Mouse (Mus musculus) neural tube, embryonic 12.5 days (tissue): ENCODE data around the gene Pja2. TPM values are rescaled to one million over a fixed set of nuclear protein-coding genes. Genes with fewer than 3 reads are reported as not detected.

Source experiments
- ATAC-seq: fragments of 200-750 bp; cut with Nextera tagmentation; 2 replicates; pipeline ENCODE4 v1.8.0; 2017; ENCODE audit warnings: low read depth, mild to moderate bottlenecking, moderate TSS enrichment, moderate library complexity; ENCODE audit not compliant: low FRiP score
- H3K27ac ChIP-seq: fragments of 300-500 bp; sonication (generic); 2 replicates; pipeline ENCODE4 v1.5.1; 2016
- H3K27me3 ChIP-seq: fragments of 300-500 bp; sonication (generic); replicated peaks from 2 replicates; pipeline ENCODE4 v1.6.1; 2016; ENCODE audit warnings: mild to moderate bottlenecking
- H3K36me3 ChIP-seq: fragments of 300-500 bp; sonication (generic); 2 replicates; pipeline ENCODE4 v1.6.1; 2016; ENCODE audit warnings: mild to moderate bottlenecking
- H3K4me1 ChIP-seq: fragments of 300-500 bp; sonication (generic); 2 replicates; pipeline ENCODE4 v1.6.1; 2016
- H3K4me2 ChIP-seq: fragments of 300-500 bp; sonication (generic); replicated peaks from 2 replicates; pipeline ENCODE4 v1.6.1; 2016; ENCODE audit warnings: mild to moderate bottlenecking
- H3K4me3 ChIP-seq: fragments of 300-500 bp; sonication (generic); 2 replicates; pipeline ENCODE4 v1.5.1; 2016
- H3K9ac ChIP-seq: fragments of 300-500 bp; sonication (generic); 2 replicates; pipeline ENCODE4 v1.6.1; 2016; ENCODE audit warnings: mild to moderate bottlenecking
- H3K9me3 ChIP-seq: fragments of 300-500 bp; sonication (generic); 2 replicates; pipeline ENCODE4 v1.6.1; 2016; ENCODE audit warnings: mild to moderate bottlenecking
- WGBS: fragments of 180-500 bp; shearing (Covaris S2); methylation state at CpG from one replicate; pipeline ENCODE4 v1.1.7; 2016; 5-methylcytosine and 5-hydroxymethylcytosine counted together
- polyA plus RNA-seq: library from polyadenylated mRNA; unstranded; fragments of >200 nt; fragmentation: Nextera tagmentation; extraction: Ambion mirVana; gene quantifications from 2 replicates; pipeline ENCODE4 v1.2.1, GENCODE M21; 2016

The Pja2 gene
- 105 and 113 TPM in 2 replicates for polyA plus RNA-seq

DNA sequence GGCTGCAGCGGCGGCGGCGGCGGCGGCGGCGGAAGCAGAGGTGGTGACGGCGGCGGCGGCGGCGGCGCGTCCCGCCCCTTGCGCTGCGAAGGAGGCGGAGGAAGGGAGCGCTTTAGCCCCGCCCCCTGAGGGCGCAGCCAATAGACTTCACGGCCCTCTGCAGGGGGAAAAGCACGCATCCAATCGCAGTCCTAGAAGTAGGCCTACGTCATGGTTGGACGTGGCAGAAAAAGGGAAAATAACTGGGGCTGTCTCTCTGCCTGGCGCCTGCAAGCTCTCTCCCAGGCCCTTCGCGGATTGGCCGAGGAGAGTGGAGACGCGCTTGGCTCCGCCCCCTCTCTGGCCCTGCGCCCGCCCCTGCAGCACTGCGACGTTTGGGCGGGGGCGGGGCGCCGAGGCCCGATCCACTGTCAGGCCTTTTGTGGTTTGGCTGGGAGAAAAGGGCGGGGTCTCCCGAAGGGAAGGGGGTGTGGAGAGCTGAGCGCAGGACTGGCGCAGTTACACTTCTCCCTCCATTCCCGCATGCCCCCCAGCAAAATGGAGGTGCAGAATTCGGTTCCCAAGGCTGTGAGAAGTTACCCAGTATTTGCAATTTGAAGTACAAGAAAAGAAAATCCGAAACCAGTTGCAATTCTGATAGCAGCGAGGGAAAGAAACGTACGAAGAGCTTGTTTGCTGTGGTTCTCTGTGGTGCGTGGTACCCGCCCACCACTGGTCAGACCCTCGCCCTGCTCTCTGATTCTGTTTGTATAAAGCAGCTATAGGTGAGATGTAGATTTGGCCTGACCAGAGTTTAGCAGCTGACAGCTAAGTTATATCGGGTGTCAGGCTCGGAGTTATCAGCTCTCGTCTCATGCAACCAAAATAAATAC, at the start of gene Pja2:
Gene Pja2 (minus strand): TSS at position 19 of the 872 bp plus-strand sequence.
- Histone ChIP-seq H3K27ac (peak within 1 kb of the TSS; percentile 89), H3K36me3 (no peaks in the 10 kb centered on the region)
- peak; percentile 100 for ATAC-seq

DNA sequence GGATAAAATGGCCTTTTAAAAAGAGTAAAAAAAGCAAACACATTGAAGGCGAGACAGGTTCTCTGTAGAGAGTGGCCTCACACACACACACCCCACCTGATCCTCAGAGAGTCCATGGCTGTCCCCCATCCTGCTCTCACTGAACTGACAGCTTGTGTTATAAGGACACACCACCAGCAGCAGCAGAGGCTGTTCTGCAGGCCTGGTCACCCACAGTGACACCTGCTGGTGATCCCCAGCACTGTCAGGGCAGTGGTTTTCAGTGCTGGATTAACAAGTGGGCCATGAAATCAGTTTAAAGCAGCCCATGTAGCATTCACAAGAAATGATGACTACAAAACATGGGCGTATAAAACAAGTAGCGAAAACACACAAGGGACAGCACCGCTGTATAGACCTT, 43.6 kb upstream of the Pja2 start:
- Histone ChIP-seq H3K9ac (no peak overlapping the region), H3K4me2 (no peak overlapping the region), H3K4me1 (no peaks in the 10 kb centered on the region), H3K36me3 (no peaks in the 10 kb centered on the region), H3K27ac (no peak overlapping the region), H3K27me3 (no peaks in the 10 kb centered on the region), H3K9me3 (no peaks in the 10 kb centered on the region), H3K4me3 (no peak overlapping the region)
- WGBS: 71% methylated on average over 4 of the region's 4 CpGs
- peak; percentile 76; the same call in 1 of the 2 replicates for ATAC-seq

More for the DNA sequence above, at the start of gene Pja2:
- H3K4me3 ChIP-seq: peak within 1 kb of the TSS; percentile 93
- no peaks in the 10 kb centered on the region for H3K27me3 ChIP-seq
- H3K9me3 ChIP-seq: no peaks in the 10 kb centered on the region
- peaks cover 9% of the 10 kb centered on the region; the same call in 1 of the 2 replicates for H3K4me1 ChIP-seq
- H3K4me2 ChIP-seq: peak within 1 kb of the TSS; percentile 69
- WGBS: under 1% methylated on average over 59 of the region's 60 CpGs
- H3K9ac ChIP-seq: peak within 1 kb of the TSS; percentile 95

DNA sequence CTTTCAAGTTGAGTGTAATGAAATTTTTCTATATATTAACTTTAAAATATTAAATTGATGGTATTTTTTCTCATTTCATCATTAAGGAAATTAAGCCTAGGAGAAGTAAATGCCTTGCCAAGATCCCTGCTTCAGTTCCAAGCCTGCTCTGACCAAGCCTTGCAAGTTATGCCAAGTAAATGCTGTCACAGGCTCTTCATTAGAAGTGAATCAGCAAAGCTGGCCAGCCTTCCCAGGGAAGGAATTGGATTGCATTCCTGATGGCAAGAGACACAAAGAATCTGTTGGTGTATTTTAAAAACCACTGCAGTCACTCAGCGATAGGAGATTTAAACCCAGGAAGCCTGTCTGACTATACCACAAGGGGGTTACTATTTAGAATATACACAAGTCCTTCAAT, 32.0 kb upstream of the Pja2 start:
- H3K4me1 ChIP-seq: no peaks in the 10 kb centered on the region
- no peaks in the 10 kb centered on the region for H3K36me3 ChIP-seq
- WGBS: 93% methylated on average over 1 of the region's 1 CpGs
- H3K27ac ChIP-seq: no peak overlapping the region
- no peak overlapping the region for H3K4me3 ChIP-seq
- H3K9ac ChIP-seq: no peak overlapping the region
- H3K27me3 ChIP-seq: no peaks in the 10 kb centered on the region
- H3K4me2 ChIP-seq: no peak overlapping the region
- H3K9me3 ChIP-seq: no peaks in the 10 kb centered on the region
- ATAC-seq: no peak

DNA sequence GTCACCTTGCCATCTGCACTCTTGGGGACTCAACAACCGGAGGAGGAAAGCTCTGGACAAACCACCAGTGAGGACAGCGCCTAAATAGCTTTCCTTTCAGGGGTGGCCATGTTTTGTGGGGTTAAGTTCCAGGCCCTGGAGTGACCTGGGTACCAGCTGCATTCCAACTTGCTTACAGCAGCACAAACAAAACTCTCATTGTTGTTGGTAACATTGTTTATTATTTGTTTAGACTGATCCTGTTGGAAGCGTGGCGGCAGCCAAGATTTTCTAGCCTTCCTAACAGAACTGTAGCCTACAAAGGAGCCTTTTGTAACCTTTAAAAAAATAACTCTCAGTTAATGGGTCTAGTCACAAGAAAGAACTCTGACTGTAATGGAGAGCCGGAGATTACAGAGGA, 30.9 kb upstream of the Pja2 start:
- no peak overlapping the region for H3K4me2 ChIP-seq
- 76% methylated on average over 5 of the region's 5 CpGs for WGBS

DNA sequence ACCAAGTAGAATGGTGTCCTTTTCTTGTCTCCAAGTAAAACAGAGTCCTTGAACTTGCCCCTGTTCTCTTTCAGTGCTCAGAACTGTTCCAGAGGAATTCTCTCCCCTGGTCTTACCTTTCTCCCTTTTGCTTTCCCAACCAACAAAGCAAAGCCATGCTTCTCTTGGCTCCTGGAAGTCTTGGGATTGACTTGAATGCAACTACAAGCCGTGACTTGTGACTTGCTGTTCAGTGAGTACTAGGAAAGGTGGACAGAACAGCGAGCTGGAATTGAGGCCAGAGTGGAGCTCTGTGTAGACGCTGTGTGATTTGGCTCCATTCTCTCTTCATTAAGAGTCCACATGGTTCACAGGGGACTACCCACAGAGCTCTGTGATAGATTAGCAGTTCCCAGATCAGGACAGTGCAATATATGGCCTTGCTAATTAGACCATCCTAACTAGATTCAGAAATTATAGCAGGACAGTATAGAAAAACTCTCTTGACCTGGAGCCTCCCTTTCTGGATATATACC, 30.3 kb upstream of the Pja2 start:
- H3K36me3 ChIP-seq: no peaks in the 10 kb centered on the region
- no peaks in the 10 kb centered on the region for H3K4me1 ChIP-seq
- no peak overlapping the region for H3K4me3 ChIP-seq
- no peak for ATAC-seq
- H3K4me2 ChIP-seq: no peak overlapping the region
- H3K9ac ChIP-seq: no peak overlapping the region
- no peaks in the 10 kb centered on the region for H3K27me3 ChIP-seq
- H3K27ac ChIP-seq: no peak overlapping the region
- no peaks in the 10 kb centered on the region for H3K9me3 ChIP-seq
- 88% methylated on average over 3 of the region's 3 CpGs for WGBS

More for the DNA sequence above, 30.9 kb upstream of the Pja2 start:
- Histone ChIP-seq H3K27ac (no peak overlapping the region), H3K36me3 (no peaks in the 10 kb centered on the region), H3K9me3 (no peaks in the 10 kb centered on the region), H3K4me1 (no peaks in the 10 kb centered on the region), H3K27me3 (no peaks in the 10 kb centered on the region), H3K4me3 (no peak overlapping the region), H3K9ac (no peak overlapping the region)
- ATAC-seq: no peak

DNA sequence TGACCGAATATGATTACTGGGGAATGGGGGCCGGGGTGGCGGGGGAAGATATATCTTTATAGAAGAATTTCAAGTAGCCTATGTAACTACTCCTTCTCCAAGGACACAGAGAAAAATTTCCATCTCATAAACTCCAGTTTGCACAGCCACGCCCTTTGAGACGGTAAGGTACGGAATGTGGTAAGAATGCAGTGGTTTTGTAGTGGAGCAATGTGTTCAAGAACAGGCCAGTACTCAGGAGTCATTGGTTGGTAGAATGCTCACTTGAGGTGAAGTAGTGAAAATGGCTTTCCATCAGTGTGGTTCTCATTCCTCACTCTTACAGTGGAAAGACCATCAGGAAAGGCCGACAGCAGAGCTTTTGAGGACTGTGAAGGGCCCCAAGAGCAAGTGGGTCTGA, 22.2 kb upstream of the Pja2 start:
- WGBS: 95% methylated on average over 7 of the region's 7 CpGs
- no peaks in the 10 kb centered on the region for H3K4me1 ChIP-seq
- ATAC-seq: no peak

DNA sequence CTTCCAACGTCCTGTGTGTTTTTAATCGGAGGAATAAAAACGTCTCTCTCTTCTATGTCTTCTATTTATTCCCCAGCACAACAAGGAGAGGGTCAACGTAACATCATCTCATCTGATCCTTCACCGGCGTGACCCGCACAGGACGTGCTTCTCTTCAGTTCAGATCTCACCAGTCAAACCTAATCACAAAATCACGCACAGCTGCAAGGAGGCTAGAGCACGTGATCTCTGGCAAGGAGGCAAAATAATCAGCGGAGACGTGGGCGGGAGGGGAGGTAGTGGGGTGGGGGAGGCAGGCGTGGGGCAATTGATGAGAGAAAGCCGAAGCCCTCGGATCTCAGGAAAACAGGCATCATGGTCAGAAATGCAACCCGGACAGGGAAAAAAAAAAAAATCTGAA, 14.4 kb upstream of the Pja2 start:
- Histone ChIP-seq H3K27me3 (no peaks in the 10 kb centered on the region), H3K27ac (no peak overlapping the region), H3K4me1 (no peaks in the 10 kb centered on the region), H3K4me3 (no peak overlapping the region), H3K9ac (no peak overlapping the region), H3K9me3 (no peaks in the 10 kb centered on the region), H3K4me2 (no peak overlapping the region), H3K36me3 (no peaks in the 10 kb centered on the region)
- WGBS: 67% methylated on average over 17 of the region's 17 CpGs
- ATAC-seq: no peak

More for the DNA sequence above, 22.2 kb upstream of the Pja2 start:
- Histone ChIP-seq H3K27me3 (no peaks in the 10 kb centered on the region), H3K4me2 (no peak overlapping the region), H3K27ac (no peak overlapping the region), H3K9me3 (no peaks in the 10 kb centered on the region), H3K9ac (no peak overlapping the region), H3K36me3 (no peaks in the 10 kb centered on the region), H3K4me3 (no peak overlapping the region)

DNA sequence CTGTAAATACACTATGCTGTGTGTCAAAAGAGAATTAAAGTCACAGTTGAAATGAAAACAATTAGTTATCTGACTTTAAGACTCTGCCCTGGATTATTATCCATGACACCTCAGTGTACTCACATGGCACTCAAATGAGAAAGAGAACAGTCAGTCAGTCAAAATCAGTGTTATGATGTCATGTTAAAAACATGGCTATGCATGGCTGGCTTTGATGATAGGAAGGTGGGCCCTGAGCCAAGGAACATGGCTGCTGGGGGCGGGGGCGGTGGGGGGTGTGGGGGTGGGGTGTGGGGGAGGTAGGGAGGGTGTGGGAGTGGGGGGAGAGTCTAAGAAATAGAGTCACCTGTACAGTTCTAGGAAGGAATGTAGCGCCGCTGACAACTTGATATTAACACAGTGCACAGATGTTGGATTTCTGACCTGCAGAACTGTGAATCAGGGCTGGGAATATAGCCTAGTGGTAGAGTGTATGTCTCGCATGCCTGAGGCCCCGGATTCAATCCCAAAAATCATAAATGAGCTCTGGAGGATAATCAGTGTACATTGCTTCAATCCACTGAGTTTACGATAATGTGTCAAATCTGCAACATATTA, 13.0 kb upstream of the Pja2 start:
- ATAC-seq: no peak
- H3K36me3 ChIP-seq: no peaks in the 10 kb centered on the region
- no peak overlapping the region for H3K4me2 ChIP-seq
- 90% methylated on average over 7 of the region's 7 CpGs for WGBS
- H3K27me3 ChIP-seq: no peaks in the 10 kb centered on the region
- no peak overlapping the region for H3K27ac ChIP-seq
- no peaks in the 10 kb centered on the region for H3K4me1 ChIP-seq
- no peaks in the 10 kb centered on the region for H3K9me3 ChIP-seq
- no peak overlapping the region for H3K4me3 ChIP-seq
- no peak overlapping the region for H3K9ac ChIP-seq

DNA sequence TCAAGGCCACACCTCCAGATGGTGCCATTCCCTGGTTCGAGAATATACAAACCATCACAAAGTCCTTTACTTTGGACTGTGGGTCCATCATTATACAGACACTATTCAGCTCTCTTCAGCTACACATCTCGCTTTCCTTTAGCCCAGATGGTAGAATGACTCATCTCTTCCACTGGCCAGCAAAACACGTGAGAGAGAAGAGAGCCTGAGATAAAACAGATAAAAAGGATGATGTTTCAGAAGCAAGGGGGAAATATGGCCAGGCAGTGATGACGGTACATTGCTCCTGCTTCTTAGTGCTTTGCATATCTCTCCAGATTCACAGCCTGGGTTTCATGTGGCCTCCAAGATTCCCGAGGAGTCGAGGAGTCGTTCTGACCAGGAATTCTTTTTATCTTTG, 10.0 kb upstream of the Pja2 start:
- WGBS: 79% methylated on average over 7 of the region's 7 CpGs
- Histone ChIP-seq H3K4me2 (no peak overlapping the region), H3K4me1 (no peaks in the 10 kb centered on the region), H3K36me3 (no peaks in the 10 kb centered on the region), H3K9ac (no peak overlapping the region), H3K27me3 (no peaks in the 10 kb centered on the region), H3K9me3 (no peaks in the 10 kb centered on the region), H3K27ac (no peak overlapping the region), H3K4me3 (no peak overlapping the region)
- ATAC-seq: no peak

DNA sequence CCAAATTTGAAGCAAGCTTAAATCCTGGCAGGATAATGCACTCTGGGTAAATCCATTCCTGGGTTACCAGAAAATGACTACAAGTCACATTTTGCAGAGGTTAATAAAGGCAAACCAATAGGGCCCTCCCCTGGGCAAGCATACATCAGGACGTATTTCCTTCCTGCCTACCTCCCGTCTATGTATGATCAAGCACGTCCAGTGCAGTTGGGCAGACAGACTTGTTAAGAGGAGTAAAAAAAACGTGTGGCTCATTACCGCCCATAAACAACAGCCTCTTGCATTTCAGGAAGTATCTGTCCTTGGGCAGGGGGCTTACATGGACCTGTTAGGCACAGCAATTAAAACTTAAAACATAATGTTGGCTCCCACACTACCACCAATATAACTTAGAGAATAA, 8.0 kb upstream of the Pja2 start:
- Histone ChIP-seq H3K36me3 (no peaks in the 10 kb centered on the region), H3K27ac (no peak overlapping the region), H3K9me3 (no peaks in the 10 kb centered on the region), H3K4me3 (no peak overlapping the region), H3K4me1 (no peaks in the 10 kb centered on the region), H3K9ac (no peak overlapping the region), H3K27me3 (no peaks in the 10 kb centered on the region), H3K4me2 (no peak overlapping the region)
- 67% methylated on average over 5 of the region's 5 CpGs for WGBS
- ATAC-seq: no peak

DNA sequence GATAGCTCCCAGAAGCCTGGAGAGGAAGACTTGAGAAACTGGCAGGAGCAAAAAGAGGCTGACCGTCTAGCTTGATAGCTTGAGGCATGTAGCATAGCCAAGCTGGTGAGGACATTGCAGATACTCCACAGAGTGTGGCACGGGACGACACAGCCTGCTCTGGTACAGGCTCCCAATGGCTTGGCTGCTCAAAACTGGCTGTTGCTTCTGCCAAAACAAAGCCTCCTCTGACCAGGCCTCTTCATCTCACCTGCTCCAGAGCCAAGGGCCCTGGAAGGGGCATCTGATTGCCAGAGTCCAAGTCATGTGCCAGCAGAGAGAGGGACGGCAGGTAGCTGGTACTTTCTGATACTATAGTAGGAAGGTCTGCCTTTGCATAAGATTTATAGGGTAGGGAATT, 5.5 kb upstream of the Pja2 start:
- Histone ChIP-seq H3K4me1 (0 out of 2 replicates have a peak, but pooled peaks cover 4% of the 10 kb centered on the region), H3K9me3 (no peaks in the 10 kb centered on the region), H3K4me3 (no peak overlapping the region), H3K27me3 (no peaks in the 10 kb centered on the region), H3K9ac (no peak overlapping the region), H3K4me2 (no peak overlapping the region), H3K27ac (no peak overlapping the region), H3K36me3 (no peaks in the 10 kb centered on the region)
- no peak for ATAC-seq
- 89% methylated on average over 4 of the region's 4 CpGs for WGBS

DNA sequence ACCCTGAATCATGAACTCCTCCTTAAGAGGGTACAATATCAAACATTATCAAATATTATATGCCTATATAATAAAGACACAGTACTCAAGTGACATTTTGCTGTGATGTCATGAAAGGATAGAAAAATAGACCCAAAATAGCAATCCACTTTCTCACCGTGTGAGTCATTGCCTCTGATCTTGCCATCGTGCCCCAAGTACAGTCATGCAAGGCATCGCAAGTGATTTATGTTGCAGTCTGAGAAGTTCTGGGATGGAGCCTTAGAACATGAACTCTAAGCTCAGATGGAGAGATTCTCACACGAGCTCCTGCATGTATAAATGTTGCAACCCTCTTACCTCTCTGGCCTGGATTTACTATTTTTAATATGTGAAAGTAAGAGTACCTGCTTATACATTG, 2.2 kb upstream of the Pja2 start:
- no peak for ATAC-seq
- Histone ChIP-seq H3K9me3 (no peaks in the 10 kb centered on the region), H3K27me3 (no peaks in the 10 kb centered on the region), H3K9ac (no peak overlapping the region), H3K27ac (no peak overlapping the region), H3K4me2 (no peak overlapping the region), H3K4me1 (peaks cover 9% of the 10 kb centered on the region; the same call in 1 of the 2 replicates), H3K4me3 (no peak overlapping the region), H3K36me3 (no peaks in the 10 kb centered on the region)
- WGBS: 87% methylated on average over 4 of the region's 4 CpGs
